Mouse (Mus musculus) retina, postnatal 1 day (tissue): ENCODE measurements around the gene Gm17657.

Source experiments
- DNase-seq: peaks from one replicate; pipeline ENCODE4 v3.0.0-alpha.2; 2012

The Gm17657 gene

GRCm38 (mm10) chr17:29483282-29483681, 66.2 kb downstream of the Gm17657 start:
- no peak for DNase-seq

- DNase-seq, result no peak
Measured at GRCm38 (mm10) chr17:29482632-29483031, 66.8 kb downstream of the Gm17657 start.

GRCm38 (mm10) chr17:29480256-29480655, 69.2 kb downstream of the Gm17657 start:
- no peak for DNase-seq

- no peak for DNase-seq
Measured at GRCm38 (mm10) chr17:29478271-29478670, 71.2 kb downstream of the Gm17657 start.

- no peak for DNase-seq
Measured at GRCm38 (mm10) chr17:29477357-29477756, 72.1 kb downstream of the Gm17657 start.

GRCm38 (mm10) chr17:29476461-29476860, 73.0 kb downstream of the Gm17657 start:
- no peak for DNase-seq

GRCm38 (mm10) chr17:29475142-29475541, 74.3 kb downstream of the Gm17657 start:
- no peak for DNase-seq

GRCm38 (mm10) chr17:29474036-29474435, 75.4 kb downstream of the Gm17657 start:
- no peak for DNase-seq

- no peak for DNase-seq
Measured at GRCm38 (mm10) chr17:29473466-29473865, 76.0 kb downstream of the Gm17657 start.
